Mouse (Mus musculus) stomach, embryonic 15.5 days (tissue): ENCODE measurements around the gene Alpl. TPM values are rescaled to one million over a fixed set of nuclear protein-coding genes. Genes with fewer than 3 reads are reported as not detected.

Experiments used
- ATAC-seq: fragments of 200-750 bp; cut with Nextera tagmentation; 2 replicates; pipeline ENCODE4 v1.8.0; 2017; ENCODE audit warnings: low read depth, moderate number of reproducible peaks, moderate TSS enrichment; ENCODE audit not compliant: insufficient read depth, low FRiP score
- H3K27ac ChIP-seq: fragments of 300-500 bp; sonication (generic); 2 replicates; pipeline ENCODE4 v1.5.1; 2015; ENCODE audit warnings: mild to moderate bottlenecking, inconsistent platforms
- H3K27me3 ChIP-seq: fragments of 300-500 bp; sonication (generic); replicated peaks from 2 replicates; pipeline ENCODE4 v1.6.1; 2015; ENCODE audit warnings: inconsistent platforms
- H3K36me3 ChIP-seq: fragments of 300-500 bp; sonication (generic); 2 replicates; pipeline ENCODE4 v1.6.1; 2015; ENCODE audit warnings: inconsistent platforms
- H3K4me1 ChIP-seq: fragments of 300-500 bp; sonication (generic); 2 replicates; pipeline ENCODE4 v1.6.1; 2015; ENCODE audit warnings: inconsistent platforms
- H3K4me2 ChIP-seq: fragments of 300-500 bp; sonication (generic); 2 replicates; pipeline ENCODE4 v1.6.1; 2015; ENCODE audit warnings: mild to moderate bottlenecking, inconsistent platforms
- H3K4me3 ChIP-seq: fragments of 300-500 bp; sonication (generic); replicated peaks from 2 replicates; pipeline ENCODE4 v1.5.1; 2015; ENCODE audit warnings: inconsistent platforms
- H3K9ac ChIP-seq: fragments of 300-500 bp; sonication (generic); 2 replicates; pipeline ENCODE4 v1.6.1; 2015; ENCODE audit warnings: inconsistent platforms
- H3K9me3 ChIP-seq: fragments of 300-500 bp; sonication (generic); 2 replicates; pipeline ENCODE4 v1.6.1; 2016; ENCODE audit warnings: inconsistent platforms
- WGBS: fragments of 180-500 bp; shearing (Covaris S2); methylation state at CpG from one replicate; pipeline ENCODE4 v1.1.7; 2015; 5-methylcytosine and 5-hydroxymethylcytosine counted together
- polyA plus RNA-seq: library from polyadenylated mRNA; unstranded; fragments of >200 nt; fragmentation: Nextera tagmentation; extraction: Ambion mirVana; gene quantifications from 2 replicates; pipeline ENCODE4 v1.2.1, GENCODE M21; 2015

The Alpl gene
- polyA plus RNA-seq, 1 experiment from 2014 or later: 10.8 TPM

GRCm38 (mm10) chr4:137747091-137747490, 49.1 kb downstream of the Alpl start:
- no peaks in the 10 kb centered on the region for H3K27me3 ChIP-seq
- H3K36me3 ChIP-seq: no peaks in the 10 kb centered on the region
- ATAC-seq: no peak
- WGBS: 79% methylated on average over 9 of the region's 9 CpGs
- H3K9ac ChIP-seq: no peak overlapping the region
- H3K9me3 ChIP-seq: no peaks in the 10 kb centered on the region
- H3K4me3 ChIP-seq: no peak overlapping the region
- no peak overlapping the region for H3K27ac ChIP-seq
- H3K4me1 ChIP-seq: peaks cover 9% of the 10 kb centered on the region
- H3K4me2 ChIP-seq: no peak overlapping the region

- Histone ChIP-seq H3K36me3 (no peaks in the 10 kb centered on the region), H3K9ac (no peak overlapping the region), H3K9me3 (no peaks in the 10 kb centered on the region), H3K27me3 (no peaks in the 10 kb centered on the region), H3K4me1 (no peaks in the 10 kb centered on the region), H3K27ac (no peak overlapping the region), H3K4me3 (no peak overlapping the region), H3K4me2 (no peak overlapping the region)
- no peak for ATAC-seq
- WGBS: 60% methylated on average over 13 of the region's 13 CpGs
Measured at GRCm38 (mm10) chr4:137744433-137744918, 51.7 kb downstream of the Alpl start.

GRCm38 (mm10) chr4:137743791-137744190, 52.4 kb downstream of the Alpl start:
- Histone ChIP-seq H3K4me3 (no peak overlapping the region), H3K4me2 (no peak overlapping the region), H3K36me3 (no peaks in the 10 kb centered on the region), H3K27me3 (no peaks in the 10 kb centered on the region), H3K9me3 (no peaks in the 10 kb centered on the region), H3K9ac (no peak overlapping the region), H3K27ac (no peak overlapping the region), H3K4me1 (no peaks in the 10 kb centered on the region)
- 63% methylated on average over 7 of the region's 7 CpGs for WGBS
- no peak for ATAC-seq

- H3K4me1 ChIP-seq: peaks cover 7% of the 10 kb centered on the region
- no peak overlapping the region for H3K9ac ChIP-seq
- no peak for ATAC-seq
- H3K27me3 ChIP-seq: no peaks in the 10 kb centered on the region
- H3K9me3 ChIP-seq: no peaks in the 10 kb centered on the region
- H3K4me3 ChIP-seq: no peak overlapping the region
- no peak overlapping the region for H3K4me2 ChIP-seq
- no peaks in the 10 kb centered on the region for H3K36me3 ChIP-seq
- no peak overlapping the region for H3K27ac ChIP-seq
- WGBS: 80% methylated on average over 7 of the region's 7 CpGs
Measured at GRCm38 (mm10) chr4:137740350-137740749, 55.8 kb downstream of the Alpl start.

GRCm38 (mm10) chr4:137739151-137739923, 56.8 kb downstream of the Alpl start:
- no peaks in the 10 kb centered on the region for H3K36me3 ChIP-seq
- no peaks in the 10 kb centered on the region for H3K27me3 ChIP-seq
- peak; percentile 36; the same call in 1 of the 2 replicates for ATAC-seq
- no peak overlapping the region for H3K4me3 ChIP-seq
- H3K4me2 ChIP-seq: peak overlapping the region; percentile 21; the same call in 1 of the 2 replicates
- WGBS: 51% methylated on average over 9 of the region's 9 CpGs
- H3K27ac ChIP-seq: no peak overlapping the region
- H3K4me1 ChIP-seq: peaks cover 7% of the 10 kb centered on the region
- H3K9me3 ChIP-seq: no peaks in the 10 kb centered on the region
- no peak overlapping the region for H3K9ac ChIP-seq

- no peak overlapping the region for H3K27ac ChIP-seq
- H3K9ac ChIP-seq: no peak overlapping the region
- peaks cover 7% of the 10 kb centered on the region for H3K4me1 ChIP-seq
- H3K4me2 ChIP-seq: no peak overlapping the region
- H3K4me3 ChIP-seq: no peak overlapping the region
- no peak for ATAC-seq
- 49% methylated on average over 3 of the region's 3 CpGs for WGBS
- no peaks in the 10 kb centered on the region for H3K27me3 ChIP-seq
- H3K9me3 ChIP-seq: no peaks in the 10 kb centered on the region
- H3K36me3 ChIP-seq: no peaks in the 10 kb centered on the region
Measured at GRCm38 (mm10) chr4:137737760-137738159, 58.4 kb downstream of the Alpl start.

- Histone ChIP-seq H3K4me1 (peaks cover 7% of the 10 kb centered on the region), H3K9me3 (no peaks in the 10 kb centered on the region), H3K4me3 (no peak overlapping the region), H3K4me2 (no peak overlapping the region), H3K36me3 (no peaks in the 10 kb centered on the region), H3K27me3 (no peaks in the 10 kb centered on the region), H3K27ac (no peak overlapping the region), H3K9ac (no peak overlapping the region)
- ATAC-seq: no peak
- WGBS: 46% methylated on average over 11 of the region's 11 CpGs
Measured at GRCm38 (mm10) chr4:137736220-137736701, 59.9 kb downstream of the Alpl start.

- H3K9ac ChIP-seq: no peak overlapping the region
- WGBS: 72% methylated on average over 5 of the region's 5 CpGs
- no peak for ATAC-seq
- peaks cover 20% of the 10 kb centered on the region for H3K4me1 ChIP-seq
- H3K27me3 ChIP-seq: peaks cover 13% of the 10 kb centered on the region
- H3K27ac ChIP-seq: no peak overlapping the region
- H3K36me3 ChIP-seq: no peaks in the 10 kb centered on the region
- no peak overlapping the region for H3K4me3 ChIP-seq
- no peak overlapping the region for H3K4me2 ChIP-seq
- H3K9me3 ChIP-seq: no peaks in the 10 kb centered on the region
Measured at GRCm38 (mm10) chr4:137733459-137733858, 62.7 kb downstream of the Alpl start.

- Histone ChIP-seq H3K27me3 (peaks cover 18% of the 10 kb centered on the region), H3K27ac (no peak overlapping the region), H3K4me3 (no peak overlapping the region), H3K9ac (no peak overlapping the region), H3K9me3 (no peaks in the 10 kb centered on the region), H3K4me2 (no peak overlapping the region), H3K36me3 (no peaks in the 10 kb centered on the region), H3K4me1 (peaks cover 23% of the 10 kb centered on the region)
- ATAC-seq: no peak
- 77% methylated on average over 3 of the region's 3 CpGs for WGBS
Measured at GRCm38 (mm10) chr4:137732962-137733361, 63.2 kb downstream of the Alpl start.

GRCm38 (mm10) chr4:137732361-137732760, 63.8 kb downstream of the Alpl start:
- Histone ChIP-seq H3K27ac (no peak overlapping the region), H3K9ac (no peak overlapping the region), H3K9me3 (no peaks in the 10 kb centered on the region), H3K4me2 (no peak overlapping the region), H3K4me3 (no peak overlapping the region), H3K4me1 (peaks cover 29% of the 10 kb centered on the region), H3K27me3 (peaks cover 19% of the 10 kb centered on the region), H3K36me3 (no peaks in the 10 kb centered on the region)
- ATAC-seq: no peak
- 69% methylated on average over 3 of the region's 3 CpGs for WGBS

GRCm38 (mm10) chr4:137731891-137732290, 64.3 kb downstream of the Alpl start:
- Histone ChIP-seq H3K4me2 (no peak overlapping the region), H3K9ac (no peak overlapping the region), H3K9me3 (no peaks in the 10 kb centered on the region), H3K4me1 (peaks cover 31% of the 10 kb centered on the region), H3K36me3 (no peaks in the 10 kb centered on the region), H3K27ac (no peak overlapping the region), H3K4me3 (no peak overlapping the region), H3K27me3 (peaks cover 19% of the 10 kb centered on the region)
- no peak for ATAC-seq
- WGBS: 60% methylated on average over 10 of the region's 10 CpGs

GRCm38 (mm10) chr4:137730757-137731156, 65.4 kb downstream of the Alpl start:
- Histone ChIP-seq H3K27me3 (peaks cover 19% of the 10 kb centered on the region), H3K4me3 (no peak overlapping the region), H3K36me3 (no peaks in the 10 kb centered on the region), H3K9ac (no peak overlapping the region), H3K4me1 (peaks cover 24% of the 10 kb centered on the region; the same call in 1 of the 2 replicates), H3K27ac (no peak overlapping the region), H3K9me3 (no peaks in the 10 kb centered on the region), H3K4me2 (no peak overlapping the region)
- WGBS: 69% methylated on average over 8 of the region's 8 CpGs
- no peak for ATAC-seq
